Mouse (Mus musculus): ENCODE data around the gene Lrrn4cl. TPM values are rescaled to one million over a fixed set of nuclear protein-coding genes. Genes with fewer than 3 reads are reported as not detected.
"Not testable (repeated sequence)": the region's sequence is repeated elsewhere in the genome, so short reads cannot be mapped to it uniquely, and the experiment has no call there.

The Lrrn4cl gene
- polyA plus RNA-seq, 1 experiment = 0.74 TPM

DNA sequence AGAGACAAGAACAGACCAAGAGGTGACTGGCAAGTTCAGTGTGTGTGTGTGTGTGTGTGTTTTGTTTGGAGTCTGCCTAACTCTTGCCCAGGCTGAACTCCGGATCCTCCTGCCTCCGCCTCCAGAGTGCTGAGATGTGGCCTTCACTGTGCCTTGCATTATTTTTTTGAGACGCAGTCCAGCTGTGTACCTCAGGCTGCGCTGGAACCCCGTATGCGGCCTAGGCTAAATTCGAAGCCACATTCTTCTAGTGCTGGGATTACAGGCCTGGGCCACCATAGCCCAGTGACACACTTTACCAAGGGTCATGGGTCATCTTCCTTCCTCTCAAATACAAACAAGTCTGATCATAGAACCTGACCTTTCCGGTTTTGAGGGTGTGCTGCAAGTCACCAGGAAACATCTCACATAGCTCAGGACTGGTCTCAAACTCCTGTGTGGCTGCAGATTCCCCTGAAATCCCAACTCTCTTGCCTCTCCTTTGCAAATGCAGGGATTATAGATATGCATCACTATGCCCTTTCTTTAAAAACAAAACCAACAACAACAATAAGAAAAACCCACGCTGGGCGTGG lies 21.8 kb downstream of the Lrrn4cl start:
- DNase-seq (ENCODE audit: low read depth, low spot score) = peak; percentile 24

GRCm38 (mm10) chr19:8875031-8875430 lies 24.5 kb downstream of the Lrrn4cl start:
- WGBS = 87% methylated on average over 7 of the region's 7 CpGs
- no peak for DNase-seq (ENCODE audit: low read depth, low spot score)

More for the DNA sequence above, 21.8 kb downstream of the Lrrn4cl start:
- WGBS = 33% methylated on average over 10 of the region's 10 CpGs

GRCm38 (mm10) chr19:8880311-8881033 lies 29.9 kb downstream of the Lrrn4cl start, which contains the start of gene Uqcc3:
Gene Uqcc3 (minus strand): TSS chr19:8880923.
- DNase-seq (ENCODE audit: low read depth, low spot score) = peak; percentile 64
- WGBS = under 1% methylated on average over 42 of the region's 42 CpGs

DNA sequence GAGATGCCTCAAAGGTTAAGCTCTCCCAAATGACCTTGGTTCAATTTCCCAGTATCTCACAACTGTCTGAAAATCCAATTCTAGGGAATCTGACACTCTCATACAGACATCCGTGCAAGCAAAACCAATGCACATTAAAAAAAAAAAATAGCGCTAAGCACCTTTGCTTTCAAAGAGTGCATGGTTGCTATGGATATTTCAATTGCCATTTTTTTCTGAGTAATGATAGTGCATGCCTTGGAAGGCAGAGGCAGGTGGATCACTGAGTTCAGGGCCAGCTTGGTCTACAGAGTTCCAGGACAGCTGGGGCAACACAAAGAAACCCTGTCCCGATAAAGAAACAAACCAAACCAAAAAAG lies 30.4 kb downstream of the Lrrn4cl start:
- no peak for DNase-seq (ENCODE audit: low read depth, low spot score)
- 4% methylated on average over 3 of the region's 3 CpGs for WGBS

DNA sequence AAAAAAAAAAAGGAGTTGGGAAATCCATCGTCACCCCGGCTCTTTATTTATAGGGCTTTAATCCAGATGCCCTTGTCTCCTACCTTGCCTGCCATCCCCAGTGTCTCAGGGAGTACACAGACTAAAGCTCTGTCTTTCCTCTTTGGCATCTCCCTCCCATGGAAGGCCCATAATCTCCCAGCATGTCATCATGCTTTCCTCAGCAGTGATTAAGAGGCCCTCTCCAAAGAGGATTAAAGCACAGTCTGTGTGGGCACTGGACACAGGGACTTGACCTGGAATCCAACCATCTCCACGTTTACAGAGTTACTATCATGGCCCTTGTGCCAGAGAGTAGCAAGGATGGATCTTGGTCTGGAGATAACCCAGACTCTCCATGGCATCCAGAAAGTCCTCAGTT lies 33.0 kb downstream of the Lrrn4cl start, which contains the start of the genes Lbhd1 and Gm49403:
TSS of gene Lbhd1 (plus strand) at position 117 of the 400 bp plus-strand sequence.
TSS of gene Gm49403 (plus strand) at position 315 of the 400 bp plus-strand sequence.
- no peak for DNase-seq (ENCODE audit: low read depth, low spot score)
- WGBS = 75% methylated on average over 3 of the region's 3 CpGs

DNA sequence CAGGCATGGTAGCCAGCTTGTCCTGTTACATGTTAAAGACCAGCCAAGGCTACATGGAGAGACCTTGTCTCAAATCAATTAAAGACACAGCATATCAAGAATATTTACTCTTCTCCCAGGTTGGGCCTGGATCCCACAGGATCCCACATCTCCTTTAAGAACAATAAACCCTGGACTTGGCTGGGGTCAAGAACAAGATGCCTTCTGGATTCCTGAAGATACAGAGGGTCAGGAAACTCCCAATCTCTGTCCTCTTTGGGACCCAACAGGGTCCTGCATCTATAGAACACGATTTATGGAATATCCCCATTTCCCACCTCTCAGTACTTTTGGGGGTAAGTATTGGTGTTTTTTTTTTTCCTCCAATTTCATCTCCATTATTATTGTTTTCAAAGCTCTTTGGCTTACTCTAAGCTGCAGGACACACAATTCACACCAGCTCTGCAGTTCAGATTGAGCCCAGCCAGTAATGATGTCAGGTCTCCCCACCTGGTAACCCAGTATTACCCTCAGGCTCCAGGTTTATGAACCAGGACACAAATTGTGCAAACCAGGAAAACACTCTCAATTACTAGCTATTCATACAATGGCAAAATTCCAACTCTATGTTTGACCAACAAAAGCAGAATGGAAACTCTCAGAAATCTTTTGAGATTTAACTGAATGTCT lies 36.5 kb downstream of the Lrrn4cl start:
- DNase-seq (ENCODE audit: low read depth, low spot score) = no peak
- WGBS = 46% methylated on average over 1 of the region's 1 CpGs

- DNase-seq (ENCODE audit: low read depth, low spot score) = no peak
- WGBS = 10% methylated on average over 19 of the region's 19 CpGs
Measured at GRCm38 (mm10) chr19:8887585-8888463, 37.3 kb downstream of the Lrrn4cl start.

- WGBS = under 1% methylated on average over 58 of the region's 58 CpGs
- peak; percentile 87 for DNase-seq (ENCODE audit: low read depth, low spot score)
Measured at GRCm38 (mm10) chr19:8888511-8889385, 38.2 kb downstream of the Lrrn4cl start, which contains the start of the genes 1810009A15Rik and Gm49416. Gene 1810009A15Rik (plus strand): TSS chr19:8888853. Gene Gm49416 (plus strand): TSS chr19:8888926.

GRCm38 (mm10) chr19:8892829-8893766 lies 42.5 kb downstream of the Lrrn4cl start, which contains the start of gene Ints5:
Gene Ints5 (plus strand): TSS chr19:8893005.
- WGBS = 1% methylated on average over 54 of the region's 54 CpGs
- peak; percentile 78 for DNase-seq (ENCODE audit: low read depth, low spot score)

DNA sequence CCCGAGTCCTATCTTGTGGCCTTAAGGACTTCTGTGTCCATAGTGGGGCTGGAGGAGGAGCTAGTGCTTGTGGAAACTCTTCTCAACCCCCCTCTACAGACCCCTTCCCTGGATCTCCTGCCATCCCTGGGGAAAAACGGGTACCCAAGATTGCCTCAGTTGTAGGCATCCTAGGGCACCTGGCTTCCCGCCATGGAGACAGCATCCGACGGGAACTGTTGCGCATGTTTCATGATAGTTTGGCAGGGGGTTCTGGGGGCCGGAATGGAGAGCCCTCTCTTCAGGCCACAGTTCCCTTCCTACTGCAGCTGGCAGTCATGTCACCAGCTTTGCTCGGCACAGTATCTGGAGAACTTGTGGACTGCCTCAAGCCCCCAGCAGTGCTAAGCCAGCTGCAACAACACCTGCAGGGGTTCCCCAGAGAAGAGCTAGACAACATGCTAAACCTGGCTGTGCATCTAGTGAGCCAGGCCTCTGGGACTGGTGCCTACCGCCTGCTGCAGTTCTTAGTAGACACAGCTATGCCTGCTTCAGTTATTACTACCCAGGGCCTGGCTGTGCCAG lies 44.9 kb downstream of the Lrrn4cl start:
- no peak for DNase-seq (ENCODE audit: low read depth, low spot score)
- 91% methylated on average over 9 of the region's 9 CpGs for WGBS

- DNase-seq (ENCODE audit: low read depth, low spot score) = not testable (repeated sequence)
- 63% methylated on average over 5 of the region's 5 CpGs for WGBS
Measured at GRCm38 (mm10) chr19:8896231-8896630, 45.7 kb downstream of the Lrrn4cl start.

GRCm38 (mm10) chr19:8897211-8897864 lies 46.8 kb downstream of the Lrrn4cl start:
- WGBS = 13% methylated on average over 21 of the region's 21 CpGs
- not testable (repeated sequence) for DNase-seq (ENCODE audit: low read depth, low spot score)

- peak; percentile 88 for DNase-seq (ENCODE audit: low read depth, low spot score)
- under 1% methylated on average over 53 of the region's 53 CpGs for WGBS
Measured at GRCm38 (mm10) chr19:8897865-8898495, 47.4 kb downstream of the Lrrn4cl start, which contains the start of gene Ganab. Gene Ganab (plus strand): TSS chr19:8898071.

DNA sequence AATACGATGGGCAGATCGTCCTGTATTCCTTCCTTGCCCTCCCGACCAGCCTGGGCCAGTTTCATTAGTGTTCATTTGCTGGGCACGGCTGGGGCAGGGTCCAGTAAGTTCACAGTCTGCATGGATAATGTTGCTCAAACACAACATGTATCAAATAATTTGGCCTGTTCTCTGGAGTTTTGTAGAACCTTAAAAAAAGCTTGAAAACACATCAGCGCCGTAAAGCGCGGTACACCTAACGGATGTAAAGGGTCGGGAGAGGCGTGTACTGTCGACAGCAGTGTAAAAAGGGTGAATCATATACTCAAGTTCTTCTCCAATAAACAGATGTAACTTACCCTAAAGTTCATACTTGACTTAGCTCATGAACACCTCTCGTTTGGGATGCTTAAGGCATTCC lies 48.0 kb downstream of the Lrrn4cl start:
- no peak for DNase-seq (ENCODE audit: low read depth, low spot score)
- WGBS = 1% methylated on average over 13 of the region's 13 CpGs

DNA sequence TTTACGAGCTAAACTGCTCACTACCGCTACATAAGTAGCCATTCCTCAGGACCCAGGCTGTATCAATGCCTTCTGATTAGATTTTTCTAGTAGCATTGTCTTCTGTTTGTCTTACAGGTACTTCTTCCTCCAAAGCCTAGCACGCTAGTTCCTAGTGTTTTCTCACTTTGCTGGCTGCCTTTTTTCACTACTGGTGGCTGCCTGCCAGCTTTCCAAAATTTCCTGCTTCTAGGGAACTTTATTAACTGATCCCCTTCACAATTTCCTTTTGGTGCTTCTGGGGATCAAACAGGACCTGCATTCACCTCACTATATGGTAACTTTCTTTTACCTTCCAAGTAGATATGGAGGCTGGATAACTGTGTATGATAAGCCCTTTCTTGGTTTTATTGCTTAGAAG lies 48.5 kb downstream of the Lrrn4cl start:
- WGBS = 10% methylated on average over 3 of the region's 3 CpGs
- DNase-seq (ENCODE audit: low read depth, low spot score) = no peak

- no peak for DNase-seq (ENCODE audit: low read depth, low spot score)
- WGBS = 92% methylated on average over 5 of the region's 5 CpGs
Measured at GRCm38 (mm10) chr19:8903412-8903811, 52.8 kb downstream of the Lrrn4cl start.
